Mouse (Mus musculus) testis, adult 10 weeks (tissue): Measurements from ENCODE around the gene Slc6a3. TPM values are rescaled to one million over a fixed set of nuclear protein-coding genes. Genes with fewer than 3 reads are reported as not detected.

Source experiments
- polyA plus RNA-seq: library from polyadenylated mRNA; stranded (reverse); fragments of 350-450 nt; fragmentation: Illumina TruSeq; extraction: RNeasy Lipid Tissue Mini Kit (QIAGEN cat#74804); gene quantifications from one replicate; pipeline ENCODE4 v1.2.3, GENCODE M21; 2014; ENCODE audit warnings: low read depth, low replicate concordance

Slc6a3 gene
- polyA plus RNA-seq, result not detected

DNA sequence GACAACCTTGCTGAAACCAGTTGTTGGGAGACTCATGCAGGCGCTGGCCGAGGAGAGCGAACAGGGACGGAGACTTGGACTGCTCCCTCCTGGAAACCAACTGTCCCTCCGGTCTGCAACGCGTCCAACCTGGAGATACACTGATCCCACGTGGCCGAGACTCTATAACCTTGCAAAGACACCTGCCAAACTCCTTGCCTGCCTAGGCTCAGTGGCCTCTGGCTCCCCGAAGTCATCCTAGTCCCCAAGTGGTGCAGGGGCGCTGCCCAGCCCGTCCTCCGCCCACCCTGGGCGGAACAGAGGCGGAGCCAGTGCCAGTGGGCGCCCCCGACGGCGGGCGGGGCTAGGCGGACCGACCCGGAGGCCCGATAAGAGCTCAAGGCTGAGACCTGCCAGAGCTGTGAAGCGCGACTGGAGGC is at the start of gene Slc6a3:
Gene Slc6a3 (plus strand): TSS at position 345 of the 419 bp plus-strand sequence.

DNA sequence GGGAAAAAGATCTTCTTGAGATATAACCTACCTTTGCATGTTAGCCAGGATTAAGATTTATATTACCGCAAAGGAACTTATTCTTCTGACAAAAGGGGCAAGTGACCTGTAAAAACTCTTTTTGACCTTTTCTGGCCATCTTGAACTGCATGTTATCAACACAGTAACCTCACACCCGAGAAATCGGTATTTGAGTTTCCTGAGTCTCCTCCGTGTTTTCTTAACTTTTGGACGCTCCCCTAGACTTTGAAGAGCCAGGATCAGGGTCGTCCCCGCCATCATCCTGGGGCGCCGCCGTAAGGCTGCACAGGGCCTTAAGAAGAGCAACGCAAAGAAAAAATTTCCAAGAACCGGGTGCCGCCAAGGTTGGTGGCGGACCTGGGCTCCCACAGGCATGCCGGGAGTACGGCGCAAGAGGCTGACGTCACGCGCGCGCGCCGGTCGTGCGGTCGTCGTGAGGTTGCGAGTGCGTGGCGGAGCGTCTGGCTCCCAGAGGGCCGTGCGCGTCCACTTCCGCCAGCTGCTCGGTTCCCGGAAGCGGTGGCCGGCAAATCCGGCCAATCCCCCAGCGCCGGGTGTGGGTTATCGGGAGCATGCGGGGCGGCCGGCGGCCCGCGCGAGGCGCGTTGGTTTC is 67.1 kb downstream of the Slc6a3 start, which contains the start of gene Clptm1l:
Gene Clptm1l (plus strand): TSS at position 485 of the 634 bp plus-strand sequence.

DNA sequence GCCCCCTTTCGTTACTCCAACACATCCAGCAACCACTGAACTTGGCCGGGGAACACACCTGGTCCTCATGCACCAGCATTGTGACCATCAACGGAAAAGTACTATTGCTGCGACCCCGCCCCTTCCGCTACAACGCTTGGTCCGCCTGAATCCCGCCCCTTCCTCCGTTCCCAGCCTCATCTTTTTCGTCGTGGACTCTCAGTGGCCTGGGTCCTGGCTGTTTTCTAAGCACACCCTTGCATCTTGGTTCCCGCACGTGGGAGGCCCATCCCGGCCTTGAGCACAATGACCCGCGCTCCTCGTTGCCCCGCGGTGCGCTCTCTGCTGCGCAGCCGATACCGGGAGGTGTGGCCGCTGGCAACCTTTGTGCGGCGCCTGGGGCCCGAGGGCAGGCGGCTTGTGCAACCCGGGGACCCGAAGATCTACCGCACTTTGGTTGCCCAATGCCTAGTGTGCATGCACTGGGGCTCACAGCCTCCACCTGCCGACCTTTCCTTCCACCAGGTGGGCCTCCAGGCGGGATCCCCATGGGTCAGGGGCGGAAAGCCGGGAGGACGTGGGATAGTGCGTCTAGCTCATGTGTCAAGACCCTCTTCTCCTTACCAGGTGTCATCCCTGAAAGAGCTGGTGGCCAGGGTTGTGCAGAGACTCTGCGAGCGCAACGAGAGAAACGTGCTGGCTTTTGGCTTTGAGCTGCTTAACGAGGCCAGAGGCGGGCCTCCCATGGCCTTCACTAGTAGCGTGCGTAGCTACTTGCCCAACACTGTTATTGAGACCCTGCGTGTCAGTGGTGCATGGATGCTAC is 90.4 kb downstream of the Slc6a3 start, which contains the start of gene Tert:
Gene Tert (plus strand): TSS at position 167 of the 805 bp plus-strand sequence.

Other genes with a start within 250 kb of the Slc6a3 start
- 24.6 TPM for gene Mrpl36, start 208.2 kb upstream of the Slc6a3 start, polyA plus RNA-seq
- gene Ndufs6, start 208.2 kb upstream of the Slc6a3 start, polyA plus RNA-seq, result 37.5 TPM
- 0.83 TPM for gene Lpcat1, start 69.5 kb upstream of the Slc6a3 start, polyA plus RNA-seq
- 85.4 TPM for gene Clptm1l, start 67.3 kb downstream of the Slc6a3 start, polyA plus RNA-seq
- 0.49 TPM for gene Tert, start 90.2 kb downstream of the Slc6a3 start, polyA plus RNA-seq
- gene Slc6a18, start 141.3 kb downstream of the Slc6a3 start, polyA plus RNA-seq, result not detected
- 0.07 TPM for gene Slc6a19, start 168.1 kb downstream of the Slc6a3 start, polyA plus RNA-seq
- gene Slc12a7, start 196.3 kb downstream of the Slc6a3 start, polyA plus RNA-seq, result 1.7 TPM